Mouse (Mus musculus): ENCODE measurements at regions not wholly inside any gene's neighbourhood (a gene's known extent, or its start where the extent isn't known, plus 50 kb on each side); places are given as distances from the start of the nearest gene placed in this dataset.
A peak's percentile ranks its signal among the peaks of the same experiment; 100 is the strongest.

- ATAC-seq (no peak), DNase-seq (ENCODE audit: low spot score) (no peak)
- Histone ChIP-seq H3K4me1 (ENCODE audit: insufficient read depth, low read depth, low read length) (no peaks in the 10 kb centered on the region), H3K9ac (replicated peaks; ENCODE audit: low read depth) (no peak overlapping the region), H3K27me3 (replicated peaks; ENCODE audit: insufficient read depth, low read length) (no peaks in the 10 kb centered on the region), H3K4me2 (replicated peaks; ENCODE audit: low read depth, low read length) (no peak overlapping the region), H3K36me3 (ENCODE audit: insufficient read depth, low read length) (no peaks in the 10 kb centered on the region), H3K9me3 (ENCODE audit: low read length) (no peaks in the 10 kb centered on the region), H3K27ac (ENCODE audit: low read length) (no peak overlapping the region), H3K4me3 (ENCODE audit: low read depth, low read length) (no peak overlapping the region)
- 59% methylated on average over 10 of the region's 10 CpGs for WGBS
- no peak for TF ChIP-seq CTCF (IDR thresholded peaks at IDR 0.05)
- no peak for TF ChIP-seq EP300 (IDR thresholded peaks at IDR 0.05)
Measured at GRCm38 (mm10) chr15:25291231-25291691, 122.3 kb downstream of the Basp1 start.

GRCm38 (mm10) chr15:25287850-25288249 is 125.7 kb downstream of the Basp1 start:
- Histone ChIP-seq H3K27me3 (replicated peaks; ENCODE audit: insufficient read depth, low read length) (no peaks in the 10 kb centered on the region), H3K4me3 (ENCODE audit: low read depth, low read length) (no peak overlapping the region), H3K4me2 (replicated peaks; ENCODE audit: low read depth, low read length) (no peak overlapping the region), H3K27ac (ENCODE audit: low read length) (no peak overlapping the region), H3K9me3 (ENCODE audit: low read length) (no peaks in the 10 kb centered on the region), H3K4me1 (ENCODE audit: insufficient read depth, low read depth, low read length) (no peaks in the 10 kb centered on the region), H3K36me3 (ENCODE audit: insufficient read depth, low read length) (no peaks in the 10 kb centered on the region), H3K9ac (replicated peaks; ENCODE audit: low read depth) (no peak overlapping the region)
- ATAC-seq (peak; percentile 60; the same call in 1 of the 2 replicates), DNase-seq (ENCODE audit: low spot score) (peak; percentile 15)
- 32% methylated on average over 3 of the region's 3 CpGs for WGBS
- TF ChIP-seq EP300 (IDR thresholded peaks at IDR 0.05) = no peak
- no peak for TF ChIP-seq CTCF (IDR thresholded peaks at IDR 0.05)

- 67% methylated on average over 17 of the region's 17 CpGs for WGBS
- Histone ChIP-seq H3K27ac (ENCODE audit: low read length) (no peak overlapping the region), H3K4me2 (replicated peaks; ENCODE audit: low read depth, low read length) (no peak overlapping the region), H3K4me1 (ENCODE audit: insufficient read depth, low read depth, low read length) (no peaks in the 10 kb centered on the region), H3K27me3 (replicated peaks; ENCODE audit: insufficient read depth, low read length) (no peaks in the 10 kb centered on the region), H3K36me3 (ENCODE audit: insufficient read depth, low read length) (no peaks in the 10 kb centered on the region), H3K9me3 (ENCODE audit: low read length) (no peaks in the 10 kb centered on the region), H3K4me3 (ENCODE audit: low read depth, low read length) (no peak overlapping the region), H3K9ac (replicated peaks; ENCODE audit: low read depth) (no peak overlapping the region)
- ATAC-seq (no peak), DNase-seq (ENCODE audit: low spot score) (peak; percentile 18)
- no peak for TF ChIP-seq EP300 (IDR thresholded peaks at IDR 0.05)
- TF ChIP-seq CTCF (IDR thresholded peaks at IDR 0.05) = no peak
Measured at GRCm38 (mm10) chr15:25284354-25285199, 129.0 kb downstream of the Basp1 start.

- H3K4me3 ChIP-seq (ENCODE audit: low read depth, low read length) = no peak overlapping the region
- WGBS = 81% methylated on average over 2 of the region's 2 CpGs
- ATAC-seq (no peak), DNase-seq (ENCODE audit: low spot score) (no peak)
- no peak for TF ChIP-seq EP300 (IDR thresholded peaks at IDR 0.05)
- TF ChIP-seq CTCF (IDR thresholded peaks at IDR 0.05) = no peak
- no peak overlapping the region for H3K4me2 ChIP-seq (replicated peaks; ENCODE audit: low read depth, low read length)
- no peaks in the 10 kb centered on the region for H3K36me3 ChIP-seq (ENCODE audit: insufficient read depth, low read length)
- H3K27ac ChIP-seq (ENCODE audit: low read length) = no peak overlapping the region
- no peak overlapping the region for H3K9ac ChIP-seq (replicated peaks; ENCODE audit: low read depth)
- no peaks in the 10 kb centered on the region for H3K9me3 ChIP-seq (ENCODE audit: low read length)
- no peaks in the 10 kb centered on the region for H3K27me3 ChIP-seq (replicated peaks; ENCODE audit: insufficient read depth, low read length)
- H3K4me1 ChIP-seq (ENCODE audit: insufficient read depth, low read depth, low read length) = no peaks in the 10 kb centered on the region
Measured at GRCm38 (mm10) chr15:25283713-25284112, 129.9 kb downstream of the Basp1 start.

GRCm38 (mm10) chr15:25282346-25282745 is 131.2 kb downstream of the Basp1 start:
- ATAC-seq (no peak), DNase-seq (ENCODE audit: low spot score) (no peak)
- no peak overlapping the region for H3K27ac ChIP-seq (ENCODE audit: low read length)
- H3K9ac ChIP-seq (replicated peaks; ENCODE audit: low read depth) = no peak overlapping the region
- H3K4me3 ChIP-seq (ENCODE audit: low read depth, low read length) = no peak overlapping the region
- H3K4me2 ChIP-seq (replicated peaks; ENCODE audit: low read depth, low read length) = no peak overlapping the region
- H3K9me3 ChIP-seq (ENCODE audit: low read length) = no peaks in the 10 kb centered on the region
- WGBS = 67% methylated on average over 9 of the region's 9 CpGs
- no peak for TF ChIP-seq CTCF (IDR thresholded peaks at IDR 0.05)
- no peaks in the 10 kb centered on the region for H3K4me1 ChIP-seq (ENCODE audit: insufficient read depth, low read depth, low read length)
- H3K27me3 ChIP-seq (replicated peaks; ENCODE audit: insufficient read depth, low read length) = no peaks in the 10 kb centered on the region
- no peaks in the 10 kb centered on the region for H3K36me3 ChIP-seq (ENCODE audit: insufficient read depth, low read length)

- no peak overlapping the region for H3K4me3 ChIP-seq (ENCODE audit: low read depth, low read length)
- TF ChIP-seq CTCF (IDR thresholded peaks at IDR 0.05) (no peak), EP300 (IDR thresholded peaks at IDR 0.05) (no peak)
- H3K27me3 ChIP-seq (replicated peaks; ENCODE audit: insufficient read depth, low read length) = no peaks in the 10 kb centered on the region
- no peak overlapping the region for H3K4me2 ChIP-seq (replicated peaks; ENCODE audit: low read depth, low read length)
- no peaks in the 10 kb centered on the region for H3K9me3 ChIP-seq (ENCODE audit: low read length)
- no peak for ATAC-seq
- H3K36me3 ChIP-seq (ENCODE audit: insufficient read depth, low read length) = no peaks in the 10 kb centered on the region
- no peak for DNase-seq (ENCODE audit: low spot score)
- no peak overlapping the region for H3K27ac ChIP-seq (ENCODE audit: low read length)
- H3K9ac ChIP-seq (replicated peaks; ENCODE audit: low read depth) = no peak overlapping the region
- no peaks in the 10 kb centered on the region for H3K4me1 ChIP-seq (ENCODE audit: insufficient read depth, low read depth, low read length)
Measured at GRCm38 (mm10) chr15:25281942-25282341, 131.6 kb downstream of the Basp1 start.
